Mouse (Mus musculus) limb, embryonic 11.5 days (tissue): Measurements from ENCODE around the gene Mipol1. TPM values are rescaled to one million over a fixed set of nuclear protein-coding genes. Genes with fewer than 3 reads are reported as not detected.

ENCODE experiments used
- ATAC-seq: fragments of 200-750 bp; cut with Nextera tagmentation; 2 replicates; pipeline ENCODE4 v1.8.0; 2017; ENCODE audit warnings: low read depth; ENCODE audit not compliant: insufficient number of reproducible peaks, low FRiP score, low TSS enrichment
- DNase-seq: peaks from one replicate; pipeline ENCODE4 v3.0.0-alpha.2; 2015; ENCODE audit warnings: low spot score
- H3K27ac ChIP-seq: fragments of 300-500 bp; sonication (generic); replicated peaks from 2 replicates; pipeline ENCODE4 v1.5.1; 2014; ENCODE audit warnings: low read depth, mild to moderate bottlenecking, low read length
- H3K27me3 ChIP-seq: fragments of 300-500 bp; sonication (generic); 2 replicates; pipeline ENCODE4 v1.6.1; 2014; ENCODE audit warnings: mild to moderate bottlenecking, low read length, mixed read lengths; ENCODE audit not compliant: control insufficient read depth, insufficient read depth
- H3K36me3 ChIP-seq: fragments of 300-500 bp; sonication (generic); 2 replicates; pipeline ENCODE4 v1.6.1; 2014; ENCODE audit warnings: mild to moderate bottlenecking, low read length, moderate library complexity, mixed read lengths; ENCODE audit not compliant: control insufficient read depth, insufficient read depth
- H3K4me1 ChIP-seq: fragments of 300-500 bp; sonication (generic); 2 replicates; pipeline ENCODE4 v1.6.1; 2014; ENCODE audit warnings: low read length, mixed read lengths; ENCODE audit not compliant: control insufficient read depth, insufficient read depth
- H3K4me2 ChIP-seq: fragments of 300-500 bp; sonication (generic); 2 replicates; pipeline ENCODE4 v1.6.1; 2014; ENCODE audit warnings: low read depth, mild to moderate bottlenecking, moderate library complexity; ENCODE audit not compliant: severe bottlenecking
- H3K4me3 ChIP-seq: fragments of 300-500 bp; sonication (generic); 2 replicates; pipeline ENCODE4 v1.5.1; 2014; ENCODE audit warnings: low read depth, low read length
- H3K9ac ChIP-seq: fragments of 300-500 bp; sonication (generic); 2 replicates; pipeline ENCODE4 v1.6.1; 2014; ENCODE audit warnings: mild to moderate bottlenecking, low read length
- H3K9me3 ChIP-seq: fragments of 300-500 bp; sonication (generic); 2 replicates; pipeline ENCODE4 v1.6.1; 2016; ENCODE audit warnings: low read length; ENCODE audit not compliant: control insufficient read depth
- WGBS: fragments of 180-500 bp; shearing (Covaris S2); extraction: QIAGEN DNeasy Blood & Tissue Kit; methylation state at CpG from one replicate; pipeline ENCODE4 v1.1.7; 2014; 5-methylcytosine and 5-hydroxymethylcytosine counted together
- polyA plus RNA-seq: library from polyadenylated mRNA; unstranded; fragments of >200 nt; fragmentation: Nextera tagmentation; extraction: Ambion mirVana; gene quantifications from 2 replicates; pipeline ENCODE4 v1.2.1, GENCODE M21; 2014

The Mipol1 gene
- polyA plus RNA-seq, 1 experiment from 2014 or later, result 9.1 TPM

- H3K36me3 ChIP-seq, result no peaks in the 10 kb centered on the region
- H3K4me2 ChIP-seq, result no peak overlapping the region
- H3K4me3 ChIP-seq, result no peak overlapping the region
- ATAC-seq (no peak), DNase-seq (no peak)
- H3K27me3 ChIP-seq, result no peaks in the 10 kb centered on the region
- H3K9me3 ChIP-seq, result no peaks in the 10 kb centered on the region
- WGBS, result 63% methylated on average over 11 of the region's 11 CpGs
- no peak overlapping the region for H3K27ac ChIP-seq
- no peaks in the 10 kb centered on the region for H3K4me1 ChIP-seq
- no peak overlapping the region for H3K9ac ChIP-seq
These were observed 278.7 kb downstream of the Mipol1 start for GRCm38 (mm10) chr12:57508938-57509337.

GRCm38 (mm10) chr12:57509726-57510125 is 279.5 kb downstream of the Mipol1 start:
- Histone ChIP-seq H3K4me2 (no peak overlapping the region), H3K4me1 (no peaks in the 10 kb centered on the region), H3K4me3 (no peak overlapping the region), H3K9me3 (no peaks in the 10 kb centered on the region), H3K36me3 (no peaks in the 10 kb centered on the region), H3K27me3 (no peaks in the 10 kb centered on the region), H3K27ac (no peak overlapping the region), H3K9ac (no peak overlapping the region)
- DNase-seq (no peak), ATAC-seq (no peak)
- WGBS, result 84% methylated on average over 4 of the region's 4 CpGs

- ATAC-seq, result no peak
- H3K27ac ChIP-seq, result no peak overlapping the region
- H3K9ac ChIP-seq, result no peak overlapping the region
- H3K4me2 ChIP-seq, result no peak overlapping the region
- H3K4me3 ChIP-seq, result no peak overlapping the region
- no peaks in the 10 kb centered on the region for H3K36me3 ChIP-seq
- 75% methylated on average over 4 of the region's 4 CpGs for WGBS
- H3K4me1 ChIP-seq, result no peaks in the 10 kb centered on the region
- H3K9me3 ChIP-seq, result no peaks in the 10 kb centered on the region
- no peaks in the 10 kb centered on the region for H3K27me3 ChIP-seq
- DNase-seq, result no peak
These were observed 280.9 kb downstream of the Mipol1 start for GRCm38 (mm10) chr12:57511127-57511526.

- no peaks in the 10 kb centered on the region for H3K27me3 ChIP-seq
- H3K27ac ChIP-seq, result no peak overlapping the region
- no peaks in the 10 kb centered on the region for H3K9me3 ChIP-seq
- ATAC-seq, result no peak
- H3K4me3 ChIP-seq, result no peak overlapping the region
- H3K4me2 ChIP-seq, result no peak overlapping the region
- H3K36me3 ChIP-seq, result no peaks in the 10 kb centered on the region
- DNase-seq, result no peak
- no peak overlapping the region for H3K9ac ChIP-seq
- WGBS, result 87% methylated on average over 5 of the region's 5 CpGs
- H3K4me1 ChIP-seq, result no peaks in the 10 kb centered on the region
These were observed 281.3 kb downstream of the Mipol1 start for GRCm38 (mm10) chr12:57511560-57511959.

- Histone ChIP-seq H3K27ac (no peak overlapping the region), H3K36me3 (no peaks in the 10 kb centered on the region), H3K4me3 (no peak overlapping the region), H3K9ac (no peak overlapping the region), H3K4me1 (no peaks in the 10 kb centered on the region), H3K4me2 (no peak overlapping the region), H3K9me3 (no peaks in the 10 kb centered on the region), H3K27me3 (no peaks in the 10 kb centered on the region)
- ATAC-seq, result no peak
- DNase-seq, result no peak
- WGBS, result 77% methylated on average over 1 of the region's 1 CpGs
These were observed 284.3 kb downstream of the Mipol1 start for GRCm38 (mm10) chr12:57514552-57514951.

GRCm38 (mm10) chr12:57515702-57516377 is 285.6 kb downstream of the Mipol1 start:
- Histone ChIP-seq H3K27me3 (no peaks in the 10 kb centered on the region), H3K9me3 (no peaks in the 10 kb centered on the region), H3K4me3 (no peak overlapping the region), H3K9ac (no peak overlapping the region), H3K36me3 (no peaks in the 10 kb centered on the region), H3K4me2 (no peak overlapping the region), H3K4me1 (no peaks in the 10 kb centered on the region), H3K27ac (no peak overlapping the region)
- whole genome bisulfite sequencing, result 63% methylated on average over 12 of the region's 12 CpGs
- no peak for ATAC-seq
- DNase-seq, result no peak

GRCm38 (mm10) chr12:57528335-57528734 is 298.1 kb downstream of the Mipol1 start:
- Histone ChIP-seq H3K9ac (no peak overlapping the region), H3K4me1 (no peaks in the 10 kb centered on the region), H3K27ac (no peak overlapping the region), H3K4me3 (no peak overlapping the region), H3K27me3 (peaks cover 13% of the 10 kb centered on the region), H3K4me2 (no peak overlapping the region), H3K36me3 (no peaks in the 10 kb centered on the region), H3K9me3 (no peaks in the 10 kb centered on the region)
- ATAC-seq (no peak), DNase-seq (no peak)
- 72% methylated on average over 4 of the region's 4 CpGs for WGBS

GRCm38 (mm10) chr12:57530474-57530873 is 300.2 kb downstream of the Mipol1 start:
- Histone ChIP-seq H3K36me3 (no peaks in the 10 kb centered on the region), H3K27me3 (peaks cover 33% of the 10 kb centered on the region), H3K9ac (no peak overlapping the region), H3K4me1 (no peaks in the 10 kb centered on the region), H3K4me2 (no peak overlapping the region), H3K4me3 (no peak overlapping the region), H3K27ac (no peak overlapping the region), H3K9me3 (no peaks in the 10 kb centered on the region)
- DNase-seq (no peak), ATAC-seq (no peak)
- 10% methylated on average over 9 of the region's 9 CpGs for WGBS

GRCm38 (mm10) chr12:57534517-57534878 is 304.3 kb downstream of the Mipol1 start:
- 1% methylated on average over 4 of the region's 6 CpGs for WGBS
- DNase-seq, result peak; percentile 40
- Histone ChIP-seq H3K4me3 (no peak overlapping the region), H3K36me3 (no peaks in the 10 kb centered on the region), H3K4me1 (no peaks in the 10 kb centered on the region), H3K9me3 (no peaks in the 10 kb centered on the region), H3K27me3 (peaks cover 54% of the 10 kb centered on the region), H3K9ac (no peak overlapping the region), H3K27ac (no peak overlapping the region), H3K4me2 (peak overlapping the region; percentile 10; the same call in 1 of the 2 replicates)
- no peak for ATAC-seq
